Mouse (Mus musculus): ENCODE measurements around the gene Ret. TPM values are rescaled to one million over a fixed set of nuclear protein-coding genes. Genes with fewer than 3 reads are reported as not detected.
A peak's percentile ranks its signal among the peaks of the same experiment; 100 is the strongest.

Ret gene
- polyA plus RNA-seq, 1 experiment: 0.10 TPM

- Histone ChIP-seq H3K9me3 (no peaks in the 10 kb centered on the region), H3K36me3 (replicated peaks; ENCODE audit: low read length) (peaks cover 42% of the 10 kb centered on the region), H3K4me3 (replicated peaks) (peak overlapping the region; percentile 88), H3K27me3 (replicated peaks) (no peaks in the 10 kb centered on the region), H3K4me1 (peaks cover 70% of the 10 kb centered on the region)
- no peak for TF ChIP-seq GATA1 (IDR thresholded peaks at IDR 0.05; ENCODE audit: borderline replicate concordance, low read length)
- TF ChIP-seq FLI1 (IDR thresholded peaks at IDR 0.05; ENCODE audit: low read length): no peak
Measured at GRCm38 (mm10) chr6:118127827-118128487, 69.6 kb downstream of the Ret start.

DNA sequence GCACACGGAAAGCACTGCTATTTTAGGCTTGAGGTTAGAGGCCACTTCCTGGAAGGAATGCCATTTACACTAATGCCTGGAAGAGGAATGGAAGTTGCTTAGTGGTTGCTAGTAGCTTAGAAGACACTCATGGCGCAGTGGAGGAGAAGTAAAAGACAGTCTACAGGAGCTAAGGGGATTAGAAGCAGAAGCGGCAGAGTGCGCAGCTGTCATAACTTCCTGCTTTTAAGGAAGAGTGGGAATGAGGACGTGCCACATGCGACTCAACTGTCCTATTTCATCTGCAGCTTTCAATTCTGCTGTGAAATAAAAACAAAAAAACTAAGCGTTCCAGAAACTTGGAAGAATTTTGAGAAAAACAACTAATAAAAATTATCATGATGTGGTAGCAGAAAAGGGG is 70.3 kb downstream of the Ret start:
- Histone ChIP-seq H3K4me1 (peaks cover 72% of the 10 kb centered on the region), H3K36me3 (replicated peaks; ENCODE audit: low read length) (peaks cover 50% of the 10 kb centered on the region), H3K27me3 (replicated peaks) (no peaks in the 10 kb centered on the region), H3K4me3 (replicated peaks) (peak overlapping the region; percentile 88), H3K9me3 (no peaks in the 10 kb centered on the region)
- no peak for TF ChIP-seq FLI1 (IDR thresholded peaks at IDR 0.05; ENCODE audit: low read length)
- TF ChIP-seq GATA1 (IDR thresholded peaks at IDR 0.05; ENCODE audit: borderline replicate concordance, low read length): no peak

GRCm38 (mm10) chr6:118126577-118126976 is 70.9 kb downstream of the Ret start:
- Histone ChIP-seq H3K36me3 (replicated peaks; ENCODE audit: low read length) (peaks cover 51% of the 10 kb centered on the region), H3K27me3 (replicated peaks) (no peaks in the 10 kb centered on the region), H3K9me3 (no peaks in the 10 kb centered on the region), H3K4me3 (replicated peaks) (no peak overlapping the region), H3K4me1 (peaks cover 73% of the 10 kb centered on the region)
- TF ChIP-seq GATA1 (IDR thresholded peaks at IDR 0.05; ENCODE audit: borderline replicate concordance, low read length) (no peak), FLI1 (IDR thresholded peaks at IDR 0.05; ENCODE audit: low read length) (no peak)

- H3K9me3 ChIP-seq: no peaks in the 10 kb centered on the region
- peaks cover 84% of the 10 kb centered on the region for H3K36me3 ChIP-seq (replicated peaks; ENCODE audit: low read length)
- TF ChIP-seq GATA1 (IDR thresholded peaks at IDR 0.05; ENCODE audit: borderline replicate concordance, low read length): no peak
- TF ChIP-seq FLI1 (IDR thresholded peaks at IDR 0.05; ENCODE audit: low read length): no peak
- no peaks in the 10 kb centered on the region for H3K27me3 ChIP-seq (replicated peaks)
- H3K4me3 ChIP-seq (replicated peaks): no peak overlapping the region
- H3K4me1 ChIP-seq: peaks cover 46% of the 10 kb centered on the region
Measured at GRCm38 (mm10) chr6:118122767-118123166, 74.8 kb downstream of the Ret start.

GRCm38 (mm10) chr6:118111810-118112209 is 85.7 kb downstream of the Ret start:
- Histone ChIP-seq H3K4me3 (replicated peaks) (no peak overlapping the region), H3K9me3 (no peaks in the 10 kb centered on the region), H3K4me1 (peaks cover 11% of the 10 kb centered on the region; the same call in 1 of the 2 replicates), H3K27me3 (replicated peaks) (no peaks in the 10 kb centered on the region), H3K36me3 (replicated peaks; ENCODE audit: low read length) (peaks cover 97% of the 10 kb centered on the region)
- TF ChIP-seq FLI1 (IDR thresholded peaks at IDR 0.05; ENCODE audit: low read length) (no peak), GATA1 (IDR thresholded peaks at IDR 0.05; ENCODE audit: borderline replicate concordance, low read length) (no peak)

Other genes with a start within 250 kb of the Ret start
- gene Rasgef1a, start 186.3 kb downstream of the Ret start, polyA plus RNA-seq (2012; ENCODE audit: insufficient read depth, low replicate concordance): 0.30 TPM in 1 of 2 replicates, not detected in the other
- 3.6 and 3.9 TPM in 2 replicates for gene Csgalnact2, start 58.6 kb downstream of the Ret start, polyA plus RNA-seq (2012; ENCODE audit: insufficient read depth, low replicate concordance)
- gene Bms1, start 221.8 kb upstream of the Ret start, polyA plus RNA-seq (2012; ENCODE audit: insufficient read depth, low replicate concordance): 5.7 and 15.7 TPM in 2 replicates

Measured in megakaryocyte, embryonic 14.5 days (primary cell).